ENCODE assay signal across 22 mouse cellular contexts in the genomic region with DNA sequence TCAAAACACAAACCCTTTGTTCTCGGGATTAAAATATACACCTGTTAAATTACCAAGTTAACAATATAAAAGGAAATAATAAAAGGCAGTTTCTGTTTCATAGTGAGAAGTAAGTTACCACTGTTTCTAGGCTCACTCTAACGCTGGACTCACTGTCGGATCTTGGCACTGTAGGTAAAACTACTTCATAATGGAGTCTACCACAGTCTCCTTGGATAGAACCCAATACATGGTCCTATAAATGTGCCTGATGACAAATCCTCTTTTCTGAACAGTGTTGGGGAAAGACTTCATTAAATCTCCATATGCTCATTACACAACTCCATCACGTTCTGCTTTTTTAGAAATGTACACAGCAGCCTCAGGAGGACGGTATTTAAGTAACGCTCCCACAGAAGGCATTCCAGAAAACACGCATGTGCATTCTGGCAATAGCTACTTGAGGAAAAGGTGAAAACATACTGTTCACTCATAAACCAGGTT. TPM values are rescaled to one million over a fixed set of nuclear protein-coding genes. Genes with fewer than 3 reads are reported as not detected.
DNase-seq lines count a peak whose midpoint lies in the region; ATAC-seq and TF ChIP-seq lines count a peak whose summit lies in the region.
"Had no signal": no experiment of that assay in that cellular context is flagged by ENCODE, and none has a peak within 500 bp of the region (broad histone marks: within the 10 kb centered on the region; RNA-seq: fewer than 3 reads in every experiment).

No protein-coding gene starts in this region.

- no peaks in the 10 kb centered on the region for H3K9me3 ChIP-seq in hindbrain, embryonic 14.5 days (ENCODE audit: control insufficient read depth, low read length)
- H3K9me3 ChIP-seq: embryonic facial prominence, embryonic 13.5 days; embryonic facial prominence, embryonic 15.5 days; forebrain, embryonic 10.5 days; forebrain, embryonic 12.5 days had no signal

- H3K4me1 ChIP-seq in hindbrain, embryonic 14.5 days (replicated peaks; ENCODE audit: control insufficient read depth, insufficient read depth, low read length), result no peaks in the 10 kb centered on the region
- H3K4me1 ChIP-seq: embryonic facial prominence, embryonic 13.5 days; embryonic facial prominence, embryonic 15.5 days; forebrain, embryonic 10.5 days; forebrain, embryonic 12.5 days had no signal

- no peak for TF ChIP-seq CTCF in brain, embryonic 14.5 days (IDR thresholded peaks at IDR 0.05; ENCODE audit: borderline replicate concordance, extremely low read depth, insufficient read depth, insufficient read length)

- no peak for ATAC-seq in hindbrain, embryonic 14.5 days (ENCODE audit: low FRiP score)
- ATAC-seq: forebrain, embryonic 14.5 days; forebrain, embryonic 16.5 days had no signal

- H3K9ac ChIP-seq in hindbrain, embryonic 14.5 days, result no peak overlapping the region
- H3K9ac ChIP-seq: embryonic facial prominence, embryonic 13.5 days; embryonic facial prominence, embryonic 15.5 days; forebrain, embryonic 12.5 days had no signal

- 96% methylated on average over 7 of the region's 7 CpGs for WGBS in hindbrain, embryonic 14.5 days

- H3K36me3 ChIP-seq in hindbrain, embryonic 14.5 days (replicated peaks; ENCODE audit: control insufficient read depth, insufficient read depth), result peaks cover 99% of the 10 kb centered on the region

- H3K27ac ChIP-seq in hindbrain, embryonic 14.5 days, result no peak overlapping the region
- H3K27ac ChIP-seq: embryonic facial prominence, embryonic 13.5 days; embryonic facial prominence, embryonic 15.5 days; forebrain, embryonic 10.5 days; forebrain, embryonic 12.5 days had no signal

- DNase-seq in layer of hippocampus, adult 9-11 months, result peak; percentile 12
- DNase-seq in layer of hippocampus, adult 9-10 months (ENCODE audit: low spot score), result no peak
- peak; percentile 1 for DNase-seq in brain, embryonic 14.5 days (ENCODE audit: low read depth)
- DNase-seq in hindbrain, embryonic 14.5 days (ENCODE audit: low spot score), result no peak
- DNase-seq in left cerebral cortex, postnatal 10 days (ENCODE audit: extremely low spot score in 1 of 2, low spot score in 2 of 2), result no peak
- DNase-seq: adrenal gland, adult 2 months; adrenal gland, postnatal 10 days; adrenal gland, postnatal 25 days; cerebellum, adult 11 months; cerebellum, adult 18-20 months; cerebellum, adult 8-10 months; cerebellum, adult 9-11 months; cerebellum, postnatal 14 days; cerebellum, postnatal 36 days; embryo, embryonic 11 days had no signal

- H3K4me3 ChIP-seq in hindbrain, embryonic 14.5 days (replicated peaks; ENCODE audit: low read length), result no peak overlapping the region
- H3K4me3 ChIP-seq: embryonic facial prominence, embryonic 13.5 days; embryonic facial prominence, embryonic 15.5 days; erythroblast, embryonic 14.5 days; forebrain, embryonic 10.5 days; forebrain, embryonic 12.5 days had no signal

- H3K27me3 ChIP-seq in hindbrain, embryonic 14.5 days (ENCODE audit: control insufficient read depth, insufficient read depth, low read length), result no peaks in the 10 kb centered on the region
- H3K27me3 ChIP-seq: embryonic facial prominence, embryonic 13.5 days; embryonic facial prominence, embryonic 15.5 days; forebrain, embryonic 12.5 days had no signal

- intact Hi-C loops in left cerebral cortex, postnatal 10 days (cut with DNase I), result no loop called here

- H3K4me2 ChIP-seq in hindbrain, embryonic 14.5 days (replicated peaks), result no peak overlapping the region
- H3K4me2 ChIP-seq: embryonic facial prominence, embryonic 13.5 days; embryonic facial prominence, embryonic 15.5 days; forebrain, embryonic 12.5 days had no signal

- TF ChIP-seq POLR2A in brain, embryonic 14.5 days (IDR thresholded peaks at IDR 0.05; ENCODE audit: borderline replicate concordance, extremely low read depth, insufficient read depth, insufficient read length, poor library complexity, severe bottlenecking), result no peak

RNA-seq across cellular contexts. Expression of a gene that starts 25.4 kb away (rescaled TPM):
- 11.3 and 13.1 TPM in 2 replicates for polyA plus RNA-seq in brain, embryonic 14.5 days (2012; rRNA removed)
- polyA plus RNA-seq in hindbrain, embryonic 14.5 days (2014; fragmentation: Nextera tagmentation; extraction: Ambion mirVana), result 5.2 and 5.3 TPM in 2 replicates
- total RNA-seq in left cerebral cortex, postnatal 10 days (2021), result 10 to 100 TPM; 10.5 to 12.5 TPM

RNA-seq across cellular contexts. Expression of a gene that starts 42.8 kb away (rescaled TPM):
- 10.1 and 12.1 TPM in 2 replicates for polyA plus RNA-seq in brain, embryonic 14.5 days (2012; rRNA removed)
- polyA plus RNA-seq in hindbrain, embryonic 14.5 days (2014; fragmentation: Nextera tagmentation; extraction: Ambion mirVana), result 8.8 and 9.5 TPM in 2 replicates
- 10 to 100 TPM; 15.0 to 16.2 TPM for total RNA-seq in left cerebral cortex, postnatal 10 days (2021)

Comparison
In these comparisons a context has a peak if more than half of its experiments do, and no peak if none do; other contexts are left out.
1. DNase-seq: peak in layer of hippocampus, adult 9-11 months (single experiment) and brain, embryonic 14.5 days (single experiment); none in layer of hippocampus, adult 9-10 months (single experiment), hindbrain, embryonic 14.5 days (single experiment) and left cerebral cortex, postnatal 10 days (0 of 2).